Mouse (Mus musculus): ENCODE data around the gene Kctd18.

Kctd18 gene

GRCm38 (mm10) chr1:57991277-57991676 is 27.5 kb downstream of the Kctd18 start:
- DNase-seq (ENCODE audit: low read depth in 1 of 2, low spot score in 2 of 2), result no peak

- DNase-seq (ENCODE audit: low read depth in 1 of 2, low spot score in 2 of 2), result no peak
These were observed 29.6 kb downstream of the Kctd18 start for GRCm38 (mm10) chr1:57989052-57989600.

DNA sequence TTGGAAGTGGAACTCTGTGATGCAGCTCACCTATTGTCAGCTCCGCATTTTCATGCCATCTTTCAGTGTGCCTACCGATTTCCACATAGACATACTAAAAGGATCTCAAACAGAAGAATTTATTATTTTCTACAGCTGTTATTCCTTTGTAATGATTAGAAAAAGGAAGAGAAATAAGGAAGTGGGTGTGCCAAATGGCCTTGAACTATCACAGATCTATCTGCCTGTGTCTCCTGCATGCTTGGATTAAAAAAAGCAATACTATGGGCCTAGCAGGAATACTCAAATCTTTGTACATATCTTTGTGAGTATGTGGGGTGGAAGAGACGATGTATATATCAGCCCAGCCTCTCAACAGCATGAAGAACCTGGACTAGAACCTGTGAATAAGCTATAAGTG is 41.9 kb downstream of the Kctd18 start:
- DNase-seq (ENCODE audit: low read depth in 1 of 2, low spot score in 2 of 2), result no peak

GRCm38 (mm10) chr1:57971588-57971987 is 47.2 kb downstream of the Kctd18 start:
- DNase-seq (ENCODE audit: low read depth in 1 of 2, low spot score in 2 of 2), result no peak

- DNase-seq (ENCODE audit: low read depth in 1 of 2, low spot score in 2 of 2), result peak; percentile 76 to 87
These were observed 49.2 kb downstream of the Kctd18 start for GRCm38 (mm10) chr1:57969327-57970271.

- no peak for DNase-seq (ENCODE audit: low read depth in 1 of 2, low spot score in 2 of 2)
These were observed 63.0 kb downstream of the Kctd18 start for GRCm38 (mm10) chr1:57955774-57956173.

GRCm38 (mm10) chr1:57954376-57954765 is 64.4 kb downstream of the Kctd18 start:
- DNase-seq (ENCODE audit: low read depth in 1 of 2, low spot score in 2 of 2), result no peak

GRCm38 (mm10) chr1:57953586-57954375 is 65.0 kb downstream of the Kctd18 start:
- DNase-seq (ENCODE audit: low read depth in 1 of 2, low spot score in 2 of 2), result no peak

GRCm38 (mm10) chr1:57952509-57952908 is 66.2 kb downstream of the Kctd18 start:
- no peak for DNase-seq (ENCODE audit: low read depth in 1 of 2, low spot score in 2 of 2)

- no peak for DNase-seq (ENCODE audit: low read depth in 1 of 2, low spot score in 2 of 2)
These were observed 69.0 kb downstream of the Kctd18 start for GRCm38 (mm10) chr1:57949716-57950115.

- DNase-seq (ENCODE audit: low read depth in 1 of 2, low spot score in 2 of 2), result no peak
These were observed 69.6 kb downstream of the Kctd18 start for GRCm38 (mm10) chr1:57949195-57949594.

GRCm38 (mm10) chr1:57947552-57948347 is 71.0 kb downstream of the Kctd18 start:
- DNase-seq (ENCODE audit: low read depth in 1 of 2, low spot score in 2 of 2), result no peak

DNA sequence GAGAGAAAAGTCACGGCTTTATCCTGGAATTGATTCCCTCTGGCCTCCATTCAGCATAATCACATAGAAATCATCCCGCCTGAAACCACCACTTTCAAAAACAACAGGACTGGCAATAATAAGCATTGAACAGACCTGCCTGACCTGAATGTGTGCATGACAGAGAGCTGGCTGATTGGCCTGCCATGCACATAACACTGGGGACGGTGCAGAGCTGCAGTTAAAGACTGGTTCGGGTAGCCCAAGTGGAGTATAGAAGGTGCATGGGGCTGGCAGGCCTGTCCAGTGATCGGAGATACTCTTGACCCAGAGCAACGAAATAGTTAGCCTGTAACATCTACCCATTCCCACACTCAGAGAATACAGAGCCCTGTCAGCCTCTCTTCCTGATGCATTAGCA is 76.5 kb downstream of the Kctd18 start:
- DNase-seq (ENCODE audit: low read depth in 1 of 2, low spot score in 2 of 2), result no peak

GRCm38 (mm10) chr1:57941734-57942133 is 77.0 kb downstream of the Kctd18 start:
- DNase-seq (ENCODE audit: low read depth in 1 of 2, low spot score in 2 of 2), result no peak

DNA sequence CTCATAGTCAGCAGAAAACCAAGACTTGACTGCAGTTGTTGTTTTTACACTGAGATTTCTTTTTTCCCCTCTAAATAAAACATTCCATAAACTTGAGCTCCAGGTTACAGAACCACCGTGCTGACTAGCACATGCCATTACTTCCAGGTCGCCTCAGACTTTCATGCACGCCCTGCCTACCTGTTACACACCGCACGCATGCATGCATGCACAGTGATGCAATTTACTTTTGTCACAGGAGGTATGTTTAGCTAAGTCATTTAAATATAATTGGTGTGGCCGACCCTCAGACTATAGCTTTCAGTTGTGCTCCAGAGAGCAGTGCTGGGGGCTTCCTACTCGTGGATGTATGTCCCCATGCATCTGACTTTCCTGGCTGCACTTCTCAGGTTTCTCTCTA is 77.7 kb downstream of the Kctd18 start:
- DNase-seq (ENCODE audit: low read depth in 1 of 2, low spot score in 2 of 2), result no peak

DNA sequence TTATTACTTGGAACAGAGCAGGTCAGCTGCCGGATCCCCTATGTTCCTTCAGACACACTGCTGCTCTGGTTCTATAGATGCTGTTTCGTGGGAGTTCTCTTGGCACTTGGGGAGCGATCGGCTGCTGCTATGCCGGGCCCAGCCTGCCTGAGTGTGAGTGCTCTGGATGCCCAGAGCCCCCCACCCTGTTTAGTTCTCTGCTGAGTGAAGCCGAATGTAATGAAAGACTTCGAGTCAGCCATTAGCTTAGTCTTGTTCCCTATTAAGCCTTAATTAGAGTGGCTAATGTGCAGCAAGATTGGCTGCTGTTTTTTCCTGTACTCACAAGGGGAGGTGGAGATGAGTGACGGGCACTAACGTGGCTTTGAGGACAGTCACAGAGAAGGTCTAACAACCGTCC is 78.1 kb downstream of the Kctd18 start:
- DNase-seq (ENCODE audit: low read depth in 1 of 2, low spot score in 2 of 2), result no peak

DNA sequence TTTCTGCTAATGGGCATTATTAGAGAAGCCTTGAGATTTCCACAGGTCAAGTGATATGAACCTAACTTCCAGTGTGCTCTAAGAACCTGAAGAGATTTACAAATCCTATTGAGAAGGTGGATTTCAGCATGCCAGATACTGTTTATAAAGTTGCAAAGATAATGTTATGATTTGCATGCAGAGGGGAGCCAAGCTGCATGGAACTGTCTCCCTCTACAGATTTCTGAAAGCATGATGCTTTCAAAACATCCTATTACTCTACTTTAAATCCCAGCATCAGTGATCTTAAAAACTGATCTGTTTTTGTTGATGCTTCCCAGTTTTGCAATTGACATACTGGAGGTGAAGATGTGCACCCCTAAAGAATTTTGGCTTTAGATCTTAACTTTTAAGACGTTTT is 84.5 kb downstream of the Kctd18 start:
- no peak for DNase-seq (ENCODE audit: low read depth in 1 of 2, low spot score in 2 of 2)

DNA sequence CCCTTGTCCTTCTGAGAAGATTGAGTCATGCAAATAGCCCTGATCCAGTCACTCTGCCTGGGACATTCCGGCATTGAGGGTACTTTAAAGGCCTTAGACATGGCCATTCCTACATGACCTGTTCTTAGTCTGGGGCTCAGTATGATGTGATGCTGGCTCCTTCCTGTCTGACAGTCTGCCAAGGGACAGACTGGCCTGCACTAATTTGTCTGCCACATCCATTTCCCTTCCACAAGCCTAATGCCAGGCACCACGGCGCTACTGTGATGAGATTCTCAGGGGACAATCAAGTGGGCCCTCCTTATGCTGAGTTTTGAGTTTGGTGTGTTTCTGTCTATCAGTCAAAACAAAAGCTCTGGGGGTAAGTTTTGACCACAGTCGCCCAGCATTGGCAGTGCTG is 100.2 kb downstream of the Kctd18 start:
- no peak for DNase-seq (ENCODE audit: low read depth in 1 of 2, low spot score in 2 of 2)

GRCm38 (mm10) chr1:57917342-57917741 is 101.4 kb downstream of the Kctd18 start:
- no peak for DNase-seq (ENCODE audit: low read depth in 1 of 2, low spot score in 2 of 2)

DNA sequence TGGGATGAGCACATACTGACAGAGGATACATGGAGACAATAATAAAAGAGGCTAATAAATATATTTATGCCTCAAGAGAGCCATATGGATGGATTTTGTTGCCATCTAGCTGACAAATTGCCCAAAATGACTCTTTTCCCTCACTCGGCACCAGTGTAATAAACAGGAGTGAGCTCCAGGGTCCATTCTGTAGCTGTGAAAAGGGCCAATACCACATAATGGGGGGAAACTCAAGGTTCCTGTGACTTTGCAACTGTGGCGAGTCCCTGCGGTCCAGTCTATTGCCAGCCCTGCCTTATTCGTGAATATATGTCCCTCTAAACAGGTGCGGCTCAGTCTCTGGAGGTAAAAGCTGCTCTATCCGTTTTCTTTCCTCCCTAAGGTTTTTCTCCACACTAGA is 107.2 kb downstream of the Kctd18 start:
- no peak for DNase-seq (ENCODE audit: low read depth in 1 of 2, low spot score in 2 of 2)

- no peak for DNase-seq (ENCODE audit: low read depth in 1 of 2, low spot score in 2 of 2)
These were observed 112.4 kb downstream of the Kctd18 start for GRCm38 (mm10) chr1:57906312-57906711.

Measured in monocyte, adult 2 months (primary cell).